Mouse (Mus musculus): Measurements from ENCODE around the gene Ddx27. TPM values are rescaled to one million over a fixed set of nuclear protein-coding genes. Genes with fewer than 3 reads are reported as not detected.

The Ddx27 gene
- 14.5 and 15.3 TPM in 2 replicates for total RNA-seq (2015)
- 48.1 and 50.4 TPM in 2 replicates for total RNA-seq (2017)

GRCm38 (mm10) chr2:167014702-167015381 is at the start of gene Ddx27:
Gene Ddx27, plus strand, starts transcription at chr2:167015193.
- peak; percentile 100 for ATAC-seq (ENCODE audit: poor library complexity, severe bottlenecking)

GRCm38 (mm10) chr2:166973153-166973552 is 41.8 kb upstream of the Ddx27 start:
- ATAC-seq (ENCODE audit: poor library complexity, severe bottlenecking), result no peak

- peak; percentile 36; the same call in 1 of the 2 replicates for ATAC-seq (ENCODE audit: poor library complexity, severe bottlenecking)
Measured at GRCm38 (mm10) chr2:166974177-166974872, 40.7 kb upstream of the Ddx27 start.

GRCm38 (mm10) chr2:166976356-166976755 is 38.6 kb upstream of the Ddx27 start:
- peak; percentile 82 for ATAC-seq (ENCODE audit: poor library complexity, severe bottlenecking)

GRCm38 (mm10) chr2:166977490-166977889 is 37.5 kb upstream of the Ddx27 start:
- ATAC-seq (ENCODE audit: poor library complexity, severe bottlenecking), result no peak

- ATAC-seq (ENCODE audit: poor library complexity, severe bottlenecking), result peak; percentile 54
Measured at GRCm38 (mm10) chr2:166980161-166980560, 34.8 kb upstream of the Ddx27 start.

- no peak for ATAC-seq (ENCODE audit: poor library complexity, severe bottlenecking)
Measured at GRCm38 (mm10) chr2:166983351-166983894, 31.6 kb upstream of the Ddx27 start.

- no peak for ATAC-seq (ENCODE audit: poor library complexity, severe bottlenecking)
Measured at GRCm38 (mm10) chr2:166990861-166991260, 24.1 kb upstream of the Ddx27 start.

GRCm38 (mm10) chr2:166991945-166992344 is 23.0 kb upstream of the Ddx27 start:
- no peak for ATAC-seq (ENCODE audit: poor library complexity, severe bottlenecking)

- ATAC-seq (ENCODE audit: poor library complexity, severe bottlenecking), result peak; percentile 10; the same call in 1 of the 2 replicates
Measured at GRCm38 (mm10) chr2:166995021-166995795, 19.8 kb upstream of the Ddx27 start.

GRCm38 (mm10) chr2:166995796-166996532 is 19.0 kb upstream of the Ddx27 start, which contains the start of gene Stau1:
Gene Stau1, minus strand, starts transcription at chr2:166996299.
- peak; percentile 95 for ATAC-seq (ENCODE audit: poor library complexity, severe bottlenecking)

GRCm38 (mm10) chr2:166996533-166996894 is 18.5 kb upstream of the Ddx27 start:
- no peak; the same call in 1 of the 2 replicates for ATAC-seq (ENCODE audit: poor library complexity, severe bottlenecking)

- ATAC-seq (ENCODE audit: poor library complexity, severe bottlenecking), result no peak
Measured at GRCm38 (mm10) chr2:167001486-167001885, 13.5 kb upstream of the Ddx27 start.

GRCm38 (mm10) chr2:167004099-167004854 is 10.7 kb upstream of the Ddx27 start:
- ATAC-seq (ENCODE audit: poor library complexity, severe bottlenecking), result peak; percentile 85

GRCm38 (mm10) chr2:167006355-167006754 is 8.6 kb upstream of the Ddx27 start:
- ATAC-seq (ENCODE audit: poor library complexity, severe bottlenecking), result no peak

- peak; percentile 61 for ATAC-seq (ENCODE audit: poor library complexity, severe bottlenecking)
Measured at GRCm38 (mm10) chr2:167007001-167007491, 7.9 kb upstream of the Ddx27 start.

- peak; percentile 13; the same call in 1 of the 2 replicates for ATAC-seq (ENCODE audit: poor library complexity, severe bottlenecking)
Measured at GRCm38 (mm10) chr2:167007565-167007964, 7.4 kb upstream of the Ddx27 start.

- no peak for ATAC-seq (ENCODE audit: poor library complexity, severe bottlenecking)
Measured at GRCm38 (mm10) chr2:167009483-167009882, 5.5 kb upstream of the Ddx27 start.

GRCm38 (mm10) chr2:167010546-167010945 is 4.4 kb upstream of the Ddx27 start:
- no peak for ATAC-seq (ENCODE audit: poor library complexity, severe bottlenecking)

- ATAC-seq (ENCODE audit: poor library complexity, severe bottlenecking), result no peak
Measured at GRCm38 (mm10) chr2:167015382-167015718, 357 bp downstream of the Ddx27 start.

Data from megakaryocyte, adult 5-6 weeks (primary cell).